Mouse (Mus musculus) hindbrain, postnatal 0 days (tissue): ENCODE data around the gene Mical2. TPM values are rescaled to one million over a fixed set of nuclear protein-coding genes. Genes with fewer than 3 reads are reported as not detected.
A peak's percentile ranks its signal among the peaks of the same experiment; 100 is the strongest.

Experiments
- ATAC-seq: fragments of 200-750 bp; cut with Nextera tagmentation; 2 replicates; pipeline ENCODE4 v1.8.0; 2017; ENCODE audit warnings: mild to moderate bottlenecking, moderate TSS enrichment, moderate library complexity
- DNase-seq: peaks from one replicate; pipeline ENCODE4 v3.0.0-alpha.2; 2015; ENCODE audit warnings: low spot score
- H3K27ac ChIP-seq: fragments of 300-500 bp; sonication (generic); 2 replicates; pipeline ENCODE4 v1.5.1; 2014; ENCODE audit warnings: mild to moderate bottlenecking
- H3K27me3 ChIP-seq: fragments of 300-500 bp; sonication (generic); 2 replicates; pipeline ENCODE4 v1.6.1; 2014; ENCODE audit warnings: low read length, mixed read lengths; ENCODE audit not compliant: insufficient read depth
- H3K36me3 ChIP-seq: fragments of 300-500 bp; sonication (generic); 2 replicates; pipeline ENCODE4 v1.6.1; 2014; ENCODE audit warnings: low read length, mixed read lengths; ENCODE audit not compliant: insufficient read depth
- H3K4me1 ChIP-seq: fragments of 300-500 bp; sonication (generic); 2 replicates; pipeline ENCODE4 v1.6.1; 2014; ENCODE audit warnings: antibody characterized with exemption, low read length, mixed read lengths; ENCODE audit not compliant: insufficient read depth
- H3K4me2 ChIP-seq: fragments of 300-500 bp; sonication (generic); 2 replicates; pipeline ENCODE4 v1.6.1; 2014; ENCODE audit warnings: low read depth, mild to moderate bottlenecking, low read length, moderate library complexity, mixed read lengths
- H3K4me3 ChIP-seq: fragments of 300-500 bp; sonication (generic); 2 replicates; pipeline ENCODE4 v1.5.1; 2014; ENCODE audit warnings: low read length
- H3K9ac ChIP-seq: fragments of 300-500 bp; sonication (generic); replicated peaks from 2 replicates; pipeline ENCODE4 v1.6.1; 2014; ENCODE audit warnings: mild to moderate bottlenecking, low read length, moderate library complexity, mixed read lengths
- H3K9me3 ChIP-seq: fragments of 300-500 bp; sonication (generic); 2 replicates; pipeline ENCODE4 v1.6.1; 2016; ENCODE audit warnings: low read length, mixed read lengths
- CTCF ChIP-seq: IDR thresholded peaks from 2 replicates; pipeline ENCODE4 v1.5.1; 2016; ENCODE audit warnings: antibody characterized with exemption, control low read depth, low read depth
- WGBS: fragments of 180-500 bp; shearing (Covaris S2); extraction: QIAGEN DNeasy Blood & Tissue Kit; methylation state at CpG from one replicate; pipeline ENCODE4 v1.1.7; 2014; 5-methylcytosine and 5-hydroxymethylcytosine counted together
- polyA plus RNA-seq: library from polyadenylated mRNA; unstranded; fragments of >200 nt; fragmentation: Nextera tagmentation; extraction: Ambion mirVana; gene quantifications from 2 replicates; pipeline ENCODE4 v1.2.1, GENCODE M21; 2015
- total RNA-seq: library from RNA; depleted of rRNA; stranded (reverse); fragments of >200 nt; gene quantifications from 2 replicates; pipeline ENCODE4 v1.2.3, GENCODE M21; 2014

Mical2 gene
- total and polyA plus RNA-seq, 2 experiments from 2014 or later, result 6.4 to 16.5 TPM

GRCm38 (mm10) chr7:112295426-112296221 lies 70.0 kb downstream of the Mical2 start:
- no peak for DNase-seq
- Histone ChIP-seq H3K27ac (no peak overlapping the region), H3K4me2 (no peak overlapping the region), H3K9ac (no peak overlapping the region), H3K4me3 (no peak overlapping the region), H3K4me1 (peaks cover 6% of the 10 kb centered on the region), H3K36me3 (no peaks in the 10 kb centered on the region), H3K9me3 (no peaks in the 10 kb centered on the region), H3K27me3 (no peaks in the 10 kb centered on the region)
- TF ChIP-seq CTCF, result no peak
- no peak for ATAC-seq
- WGBS, result 44% methylated on average over 8 of the region's 8 CpGs

GRCm38 (mm10) chr7:112298032-112298431 lies 72.4 kb downstream of the Mical2 start:
- H3K36me3 ChIP-seq, result no peaks in the 10 kb centered on the region
- H3K27me3 ChIP-seq, result no peaks in the 10 kb centered on the region
- 40% methylated on average over 9 of the region's 9 CpGs for WGBS
- no peak overlapping the region for H3K9ac ChIP-seq
- no peaks in the 10 kb centered on the region for H3K9me3 ChIP-seq
- DNase-seq (peak; percentile 71), ATAC-seq (0 out of 2 replicates have a peak, but pooled peaks have one; percentile 24)
- H3K4me1 ChIP-seq, result peaks cover 6% of the 10 kb centered on the region
- H3K27ac ChIP-seq, result no peak overlapping the region
- no peak overlapping the region for H3K4me3 ChIP-seq
- H3K4me2 ChIP-seq, result no peak overlapping the region
- TF ChIP-seq CTCF, result no peak

GRCm38 (mm10) chr7:112298871-112299422 lies 73.3 kb downstream of the Mical2 start:
- Histone ChIP-seq H3K4me1 (peaks cover 6% of the 10 kb centered on the region), H3K36me3 (no peaks in the 10 kb centered on the region), H3K9ac (no peak overlapping the region), H3K27ac (no peak overlapping the region), H3K4me2 (no peak overlapping the region), H3K9me3 (no peaks in the 10 kb centered on the region), H3K4me3 (no peak overlapping the region), H3K27me3 (no peaks in the 10 kb centered on the region)
- TF ChIP-seq CTCF, result no peak
- ATAC-seq, result no peak
- 65% methylated on average over 3 of the region's 3 CpGs for WGBS
- no peak for DNase-seq

GRCm38 (mm10) chr7:112299521-112300096 lies 74.0 kb downstream of the Mical2 start:
- H3K27me3 ChIP-seq, result no peaks in the 10 kb centered on the region
- DNase-seq, result no peak
- no peak for ATAC-seq
- no peak overlapping the region for H3K4me2 ChIP-seq
- H3K9me3 ChIP-seq, result no peaks in the 10 kb centered on the region
- no peaks in the 10 kb centered on the region for H3K36me3 ChIP-seq
- H3K9ac ChIP-seq, result no peak overlapping the region
- no peak overlapping the region for H3K4me3 ChIP-seq
- H3K27ac ChIP-seq, result no peak overlapping the region
- 66% methylated on average over 10 of the region's 10 CpGs for WGBS
- peaks cover 6% of the 10 kb centered on the region for H3K4me1 ChIP-seq
- TF ChIP-seq CTCF, result no peak

- no peaks in the 10 kb centered on the region for H3K27me3 ChIP-seq
- DNase-seq, result no peak
- no peaks in the 10 kb centered on the region for H3K9me3 ChIP-seq
- H3K4me1 ChIP-seq, result peaks cover 6% of the 10 kb centered on the region
- H3K36me3 ChIP-seq, result no peaks in the 10 kb centered on the region
- no peak overlapping the region for H3K9ac ChIP-seq
- 85% methylated on average over 5 of the region's 5 CpGs for WGBS
- TF ChIP-seq CTCF, result no peak
- no peak for ATAC-seq
- no peak overlapping the region for H3K27ac ChIP-seq
- H3K4me3 ChIP-seq, result no peak overlapping the region
- no peak overlapping the region for H3K4me2 ChIP-seq
Measured at GRCm38 (mm10) chr7:112300141-112300540, 74.5 kb downstream of the Mical2 start.

GRCm38 (mm10) chr7:112301052-112301451 lies 75.4 kb downstream of the Mical2 start:
- no peak for ATAC-seq
- TF ChIP-seq CTCF, result no peak; the same call in 1 of the 2 replicates

More at GRCm38 (mm10) chr7:112301052-112301451, 75.4 kb downstream of the Mical2 start:
- H3K9ac ChIP-seq, result no peak overlapping the region
- no peaks in the 10 kb centered on the region for H3K36me3 ChIP-seq
- H3K4me2 ChIP-seq, result no peak overlapping the region
- no peak overlapping the region for H3K4me3 ChIP-seq
- no peak overlapping the region for H3K27ac ChIP-seq
- H3K4me1 ChIP-seq, result peaks cover 6% of the 10 kb centered on the region
- H3K27me3 ChIP-seq, result no peaks in the 10 kb centered on the region
- DNase-seq, result no peak
- no peaks in the 10 kb centered on the region for H3K9me3 ChIP-seq
